Mouse (Mus musculus) midbrain, embryonic 13.5 days (tissue): ENCODE results near the gene S100a3. TPM values are rescaled to one million over a fixed set of nuclear protein-coding genes. Genes with fewer than 3 reads are reported as not detected.

Experiments
- ATAC-seq: fragments of 200-750 bp; cut with Nextera tagmentation; 2 replicates; pipeline ENCODE4 v1.8.0; 2017; ENCODE audit warnings: mild to moderate bottlenecking, moderate TSS enrichment, moderate library complexity
- H3K27ac ChIP-seq: fragments of 300-500 bp; sonication (generic); 2 replicates; pipeline ENCODE4 v1.5.1; 2015; ENCODE audit warnings: inconsistent platforms, mild to moderate bottlenecking, moderate library complexity
- H3K27me3 ChIP-seq: fragments of 300-500 bp; sonication (generic); 2 replicates; pipeline ENCODE4 v1.6.1; 2015; ENCODE audit warnings: mild to moderate bottlenecking, inconsistent platforms
- H3K36me3 ChIP-seq: fragments of 300-500 bp; sonication (generic); 2 replicates; pipeline ENCODE4 v1.6.1; 2015; ENCODE audit warnings: mild to moderate bottlenecking, inconsistent platforms
- H3K4me1 ChIP-seq: fragments of 300-500 bp; sonication (generic); replicated peaks from 2 replicates; pipeline ENCODE4 v1.6.1; 2015; ENCODE audit warnings: inconsistent platforms
- H3K4me2 ChIP-seq: fragments of 300-500 bp; sonication (generic); replicated peaks from 2 replicates; pipeline ENCODE4 v1.6.1; 2015; ENCODE audit warnings: moderate library complexity, mild to moderate bottlenecking, inconsistent platforms
- H3K4me3 ChIP-seq: fragments of 300-500 bp; sonication (generic); replicated peaks from 2 replicates; pipeline ENCODE4 v1.5.1; 2015; ENCODE audit warnings: mild to moderate bottlenecking, inconsistent platforms
- H3K9ac ChIP-seq: fragments of 300-500 bp; sonication (generic); replicated peaks from 2 replicates; pipeline ENCODE4 v1.6.1; 2015; ENCODE audit warnings: mild to moderate bottlenecking, inconsistent platforms
- H3K9me3 ChIP-seq: fragments of 300-500 bp; sonication (generic); 2 replicates; pipeline ENCODE4 v1.6.1; 2016; ENCODE audit warnings: mild to moderate bottlenecking, inconsistent platforms
- WGBS: fragments of 180-500 bp; shearing (Covaris S2); methylation state at CpG from one replicate; pipeline ENCODE4 v1.1.7; 2015; 5-methylcytosine and 5-hydroxymethylcytosine counted together
- polyA plus RNA-seq: library from polyadenylated mRNA; unstranded; fragments of >200 nt; fragmentation: Nextera tagmentation; extraction: Ambion mirVana; gene quantifications from 2 replicates; pipeline ENCODE4 v1.2.1, GENCODE M21; 2015

S100a3 gene
- polyA plus RNA-seq, 1 experiment from 2014 or later, result not detected

GRCm38 (mm10) chr3:90605736-90606135 lies 45.4 kb downstream of the S100a3 start:
- WGBS, result 95% methylated on average over 2 of the region's 2 CpGs
- Histone ChIP-seq H3K27me3 (no peaks in the 10 kb centered on the region), H3K9me3 (no peaks in the 10 kb centered on the region), H3K4me2 (no peak overlapping the region), H3K9ac (no peak overlapping the region), H3K27ac (no peak overlapping the region), H3K36me3 (no peaks in the 10 kb centered on the region), H3K4me3 (no peak overlapping the region), H3K4me1 (no peaks in the 10 kb centered on the region)
- ATAC-seq, result no peak

GRCm38 (mm10) chr3:90606185-90606584 lies 45.8 kb downstream of the S100a3 start:
- Histone ChIP-seq H3K9ac (no peak overlapping the region), H3K27me3 (no peaks in the 10 kb centered on the region), H3K4me1 (no peaks in the 10 kb centered on the region), H3K4me3 (no peak overlapping the region), H3K36me3 (no peaks in the 10 kb centered on the region), H3K27ac (no peak overlapping the region), H3K4me2 (no peak overlapping the region), H3K9me3 (no peaks in the 10 kb centered on the region)
- no peak for ATAC-seq
- 96% methylated on average over 6 of the region's 6 CpGs for WGBS

GRCm38 (mm10) chr3:90607361-90607760 lies 47.0 kb downstream of the S100a3 start:
- ATAC-seq, result no peak
- Histone ChIP-seq H3K9me3 (no peaks in the 10 kb centered on the region), H3K36me3 (no peaks in the 10 kb centered on the region), H3K27me3 (no peaks in the 10 kb centered on the region), H3K4me1 (no peaks in the 10 kb centered on the region), H3K27ac (no peak overlapping the region), H3K9ac (no peak overlapping the region), H3K4me3 (no peak overlapping the region), H3K4me2 (no peak overlapping the region)
- 92% methylated on average over 3 of the region's 3 CpGs for WGBS

GRCm38 (mm10) chr3:90608223-90608622 lies 47.8 kb downstream of the S100a3 start, which contains the start of gene S100a5:
S100a5 (plus strand) TSS chr3:90608523.
- Histone ChIP-seq H3K9me3 (no peaks in the 10 kb centered on the region), H3K36me3 (no peaks in the 10 kb centered on the region), H3K27ac (no peak within 1 kb of the TSS), H3K4me1 (peaks cover 6% of the 10 kb centered on the region), H3K4me3 (no peak within 1 kb of the TSS), H3K27me3 (no peaks in the 10 kb centered on the region), H3K4me2 (no peak within 1 kb of the TSS), H3K9ac (no peak within 1 kb of the TSS)
- no peak for ATAC-seq
- 62% methylated on average over 3 of the region's 3 CpGs for WGBS

- Histone ChIP-seq H3K27ac (no peak overlapping the region), H3K9me3 (no peaks in the 10 kb centered on the region), H3K4me3 (no peak overlapping the region), H3K9ac (no peak overlapping the region), H3K27me3 (peaks cover 4% of the 10 kb centered on the region), H3K36me3 (no peaks in the 10 kb centered on the region), H3K4me2 (no peak overlapping the region), H3K4me1 (peaks cover 7% of the 10 kb centered on the region)
- ATAC-seq, result no peak
These were observed 48.7 kb downstream of the S100a3 start for GRCm38 (mm10) chr3:90609102-90609501.

GRCm38 (mm10) chr3:90611494-90611893 lies 51.1 kb downstream of the S100a3 start:
- H3K27ac ChIP-seq, result no peak overlapping the region
- no peak for ATAC-seq
- WGBS, result 83% methylated on average over 3 of the region's 3 CpGs
- peaks cover 10% of the 10 kb centered on the region for H3K27me3 ChIP-seq
- no peak overlapping the region for H3K4me3 ChIP-seq
- H3K9ac ChIP-seq, result no peak overlapping the region
- peaks cover 7% of the 10 kb centered on the region for H3K4me1 ChIP-seq
- H3K9me3 ChIP-seq, result no peaks in the 10 kb centered on the region
- H3K4me2 ChIP-seq, result no peak overlapping the region
- no peaks in the 10 kb centered on the region for H3K36me3 ChIP-seq

GRCm38 (mm10) chr3:90612061-90612460 lies 51.7 kb downstream of the S100a3 start:
- H3K36me3 ChIP-seq, result no peaks in the 10 kb centered on the region
- WGBS, result 57% methylated on average over 4 of the region's 4 CpGs
- ATAC-seq, result no peak
- no peak overlapping the region for H3K27ac ChIP-seq
- H3K27me3 ChIP-seq, result peaks cover 10% of the 10 kb centered on the region
- no peaks in the 10 kb centered on the region for H3K9me3 ChIP-seq
- H3K4me3 ChIP-seq, result no peak overlapping the region
- no peak overlapping the region for H3K4me2 ChIP-seq
- peaks cover 7% of the 10 kb centered on the region for H3K4me1 ChIP-seq
- no peak overlapping the region for H3K9ac ChIP-seq

GRCm38 (mm10) chr3:90612728-90613291 lies 52.4 kb downstream of the S100a3 start, which contains the start of gene S100a6:
S100a6 (plus strand) TSS chr3:90612882.
- Histone ChIP-seq H3K9me3 (no peaks in the 10 kb centered on the region), H3K27me3 (peaks cover 10% of the 10 kb centered on the region), H3K27ac (no peak within 1 kb of the TSS), H3K9ac (peak within 1 kb of the TSS; percentile 39; the same call in 1 of the 2 replicates), H3K4me1 (peaks cover 7% of the 10 kb centered on the region), H3K4me2 (peak within 1 kb of the TSS; percentile 65), H3K36me3 (no peaks in the 10 kb centered on the region), H3K4me3 (peak within 1 kb of the TSS; percentile 30)
- ATAC-seq, result peak; percentile 84
- WGBS, result under 1% methylated on average over 23 of the region's 23 CpGs

GRCm38 (mm10) chr3:90613461-90614147 lies 53.2 kb downstream of the S100a3 start:
- H3K27me3 ChIP-seq, result peaks cover 10% of the 10 kb centered on the region
- H3K36me3 ChIP-seq, result no peaks in the 10 kb centered on the region
- peak overlapping the region; percentile 65 for H3K4me2 ChIP-seq
- no peak overlapping the region for H3K27ac ChIP-seq
- no peak for ATAC-seq
- no peak overlapping the region for H3K4me3 ChIP-seq
- no peaks in the 10 kb centered on the region for H3K9me3 ChIP-seq
- WGBS, result 74% methylated on average over 7 of the region's 7 CpGs
- H3K9ac ChIP-seq, result no peak overlapping the region
- H3K4me1 ChIP-seq, result peaks cover 7% of the 10 kb centered on the region

- H3K4me1 ChIP-seq, result peaks cover 7% of the 10 kb centered on the region
- no peak for ATAC-seq
These were observed 53.8 kb downstream of the S100a3 start for GRCm38 (mm10) chr3:90614148-90614530.

GRCm38 (mm10) chr3:90614611-90615251 lies 54.4 kb downstream of the S100a3 start:
- Histone ChIP-seq H3K4me2 (no peak overlapping the region), H3K9ac (no peak overlapping the region)
- 87% methylated on average over 11 of the region's 11 CpGs for WGBS

More at GRCm38 (mm10) chr3:90614148-90614530, 53.8 kb downstream of the S100a3 start:
- Histone ChIP-seq H3K9me3 (no peaks in the 10 kb centered on the region), H3K27me3 (peaks cover 10% of the 10 kb centered on the region), H3K9ac (no peak overlapping the region), H3K36me3 (no peaks in the 10 kb centered on the region), H3K27ac (no peak overlapping the region), H3K4me2 (no peak overlapping the region), H3K4me3 (no peak overlapping the region)
- WGBS, result 81% methylated on average over 6 of the region's 6 CpGs

GRCm38 (mm10) chr3:90615415-90615814 lies 55.0 kb downstream of the S100a3 start:
- Histone ChIP-seq H3K9ac (no peak overlapping the region), H3K36me3 (no peaks in the 10 kb centered on the region), H3K4me3 (no peak overlapping the region), H3K4me2 (no peak overlapping the region), H3K9me3 (no peaks in the 10 kb centered on the region), H3K27me3 (peaks cover 10% of the 10 kb centered on the region), H3K27ac (no peak overlapping the region), H3K4me1 (peaks cover 7% of the 10 kb centered on the region)
- 10% methylated on average over 7 of the region's 7 CpGs for WGBS
- peak; percentile 53 for ATAC-seq

More at GRCm38 (mm10) chr3:90614611-90615251, 54.4 kb downstream of the S100a3 start:
- H3K36me3 ChIP-seq, result no peaks in the 10 kb centered on the region
- no peak overlapping the region for H3K27ac ChIP-seq
- peaks cover 7% of the 10 kb centered on the region for H3K4me1 ChIP-seq
- no peak overlapping the region for H3K4me3 ChIP-seq
- no peak for ATAC-seq
- H3K27me3 ChIP-seq, result peaks cover 10% of the 10 kb centered on the region
- no peaks in the 10 kb centered on the region for H3K9me3 ChIP-seq
